Comparison of ENCODE assay signal across 8 mouse cellular contexts in genomic region chr2:53189811-53190210, GRCm38 (mm10). TPM values are rescaled to one million over a fixed set of nuclear protein-coding genes. Genes with fewer than 3 reads are reported as not detected.
DNase-seq lines count a peak whose midpoint lies in the region; ATAC-seq and TF ChIP-seq lines count a peak whose summit lies in the region.

No protein-coding gene starts in this region.

- no peak for TF ChIP-seq EP300 in liver, embryonic 14.5 days (IDR thresholded peaks at IDR 0.05; ENCODE audit: low read depth)

- peaks cover 12% of the 10 kb centered on the region for H3K4me1 ChIP-seq in heart, embryonic 15.5 days (replicated peaks)
- peaks cover 0 to 6% of the 10 kb centered on the region in 2 experiments; a peak in 3 of 4 replicates for H3K4me1 ChIP-seq in liver, embryonic 14.5 days (replicated peaks; ENCODE audit: control insufficient read depth in 2 of 2, insufficient read depth in 2 of 2, low read length in 1 of 2)

- peak overlapping the region; percentile 77 for H3K4me3 ChIP-seq in heart, embryonic 15.5 days
- peak overlapping the region; percentile 78 to 86 for H3K4me3 ChIP-seq in liver, embryonic 14.5 days (ENCODE audit: insufficient read depth in 1 of 2, low read depth in 2 of 2, low read length in 2 of 2)

- 73% methylated on average over 3 of the region's 3 CpGs for WGBS in heart, embryonic 15.5 days
- WGBS in liver, embryonic 14.5 days (ENCODE audit: insufficient replicate concordance) = 63% methylated on average over 3 of the region's 3 CpGs

- H3K27me3 ChIP-seq in heart, embryonic 15.5 days = no peaks in the 10 kb centered on the region
- no peaks in the 10 kb centered on the region for H3K27me3 ChIP-seq in liver, embryonic 14.5 days (ENCODE audit: control insufficient read depth, insufficient read depth, low read length)

- H3K4me2 ChIP-seq in heart, embryonic 15.5 days = peak overlapping the region; percentile 78
- H3K4me2 ChIP-seq in liver, embryonic 14.5 days (ENCODE audit: low read depth) = peak overlapping the region; percentile 58

- TF ChIP-seq CTCF in liver, embryonic 14.5 days (IDR thresholded peaks at IDR 0.05; ENCODE audit: low read depth) = peak; percentile 49

- H3K9ac ChIP-seq in heart, embryonic 15.5 days = no peak overlapping the region
- no peak overlapping the region; the same call in 1 of the 2 replicates for H3K9ac ChIP-seq in liver, embryonic 14.5 days (replicated peaks)

- no peak for ATAC-seq in heart, embryonic 15.5 days (replicated peaks; ENCODE audit: insufficient number of reproducible peaks, insufficient read depth, low FRiP score, low read depth)
- ATAC-seq in liver, embryonic 14.5 days (ENCODE audit: insufficient read depth) = no peak

- H3K9me3 ChIP-seq in heart, embryonic 15.5 days (replicated peaks) = no peaks in the 10 kb centered on the region
- H3K9me3 ChIP-seq in liver, embryonic 14.5 days (ENCODE audit: control insufficient read depth, low read length) = no peaks in the 10 kb centered on the region

- peak; percentile 26 for DNase-seq in adrenal gland, postnatal 14 days
- DNase-seq in adrenal gland, postnatal 10 days = no peak
- peak; percentile 13 for DNase-seq in thymus, postnatal 14 days
- no peak for DNase-seq in thymus, adult 18-20 months
- peak; percentile 9 to 31 (median 30) for DNase-seq in liver, embryonic 14.5 days (ENCODE audit: low read depth in 3 of 3, low spot score in 3 of 3)
- DNase-seq in adrenal gland, postnatal 4 days (ENCODE audit: low spot score in 2 of 2) = no peak
- DNase-seq in adrenal gland, adult 18-20 months (ENCODE audit: low spot score in 2 of 2) = no peak

- H3K36me3 ChIP-seq in heart, embryonic 15.5 days = peaks cover 3% of the 10 kb centered on the region
- H3K36me3 ChIP-seq in liver, embryonic 14.5 days (replicated peaks; ENCODE audit: control insufficient read depth, insufficient read depth, low read depth) = peaks cover 4% of the 10 kb centered on the region

- H3K27ac ChIP-seq in heart, embryonic 15.5 days = no peak overlapping the region
- no peak overlapping the region for H3K27ac ChIP-seq in liver, embryonic 14.5 days

RNA-seq across cellular contexts. Expression of gene Prpf40a, which starts 1.3 kb away (rescaled TPM):
- 83.7 and 94.2 TPM in 2 replicates for total RNA-seq in adrenal gland, postnatal 14 days (2021)
- 10 to 100 TPM; 67.2 to 67.8 TPM for total RNA-seq in adrenal gland, postnatal 10 days (2021)
- polyA plus RNA-seq in heart, embryonic 15.5 days (2015; fragmentation: Nextera tagmentation; extraction: Ambion mirVana) = 72.1 and 79.8 TPM in 2 replicates
- polyA plus RNA-seq in liver, embryonic 14.5 days (2012; rRNA removed) = 7.2 and 11.0 TPM in 2 replicates
- 76.3 and 85.7 TPM in 2 replicates for polyA plus RNA-seq in liver, embryonic 14.5 days (2014; fragmentation: Nextera tagmentation; extraction: Ambion mirVana)
- total RNA-seq in adrenal gland, postnatal 4 days (2021) = 100 to 1,000 TPM in 1 of 2 experiments, 10 to 100 TPM in 1; 89.8 to 102 TPM
- 10 to 100 TPM; 56.4 to 81.3 TPM for total RNA-seq in adrenal gland, adult 18-20 months (2021)

RNA-seq across cellular contexts. Expression of gene Arl6ip6, which starts 1.7 kb away (rescaled TPM):
- 32.5 and 32.8 TPM in 2 replicates for total RNA-seq in adrenal gland, postnatal 14 days (2021)
- 10 to 100 TPM; 30.3 to 35.1 TPM for total RNA-seq in adrenal gland, postnatal 10 days (2021)
- 26.7 and 30.5 TPM in 2 replicates for polyA plus RNA-seq in heart, embryonic 15.5 days (2015; fragmentation: Nextera tagmentation; extraction: Ambion mirVana)
- 16.5 and 19.4 TPM in 2 replicates for polyA plus RNA-seq in liver, embryonic 14.5 days (2012; rRNA removed)
- 27.5 and 32.9 TPM in 2 replicates for polyA plus RNA-seq in liver, embryonic 14.5 days (2014; fragmentation: Nextera tagmentation; extraction: Ambion mirVana)
- 10 to 100 TPM; 37.0 to 39.6 TPM for total RNA-seq in adrenal gland, postnatal 4 days (2021)
- total RNA-seq in adrenal gland, adult 18-20 months (2021) = 10 to 100 TPM; 15.6 to 25.5 TPM

Comparison
In these comparisons a context has a peak if more than half of its experiments do, and no peak if none do; other contexts are left out.
1. DNase-seq: peak in adrenal gland, postnatal 14 days (single experiment), thymus, postnatal 14 days (single experiment) and liver, embryonic 14.5 days (3 of 3); none in adrenal gland, postnatal 10 days (single experiment), thymus, adult 18-20 months (0 of 2), adrenal gland, postnatal 4 days (0 of 2) and adrenal gland, adult 18-20 months (0 of 2).